Mouse (Mus musculus): Measurements from ENCODE around the gene Hist1h2br. TPM values are rescaled to one million over a fixed set of nuclear protein-coding genes. Genes with fewer than 3 reads are reported as not detected.

Hist1h2br gene
- total and polyA plus RNA-seq, 3 experiments = 4.2 to 2,083 (median 19.7) TPM

DNA sequence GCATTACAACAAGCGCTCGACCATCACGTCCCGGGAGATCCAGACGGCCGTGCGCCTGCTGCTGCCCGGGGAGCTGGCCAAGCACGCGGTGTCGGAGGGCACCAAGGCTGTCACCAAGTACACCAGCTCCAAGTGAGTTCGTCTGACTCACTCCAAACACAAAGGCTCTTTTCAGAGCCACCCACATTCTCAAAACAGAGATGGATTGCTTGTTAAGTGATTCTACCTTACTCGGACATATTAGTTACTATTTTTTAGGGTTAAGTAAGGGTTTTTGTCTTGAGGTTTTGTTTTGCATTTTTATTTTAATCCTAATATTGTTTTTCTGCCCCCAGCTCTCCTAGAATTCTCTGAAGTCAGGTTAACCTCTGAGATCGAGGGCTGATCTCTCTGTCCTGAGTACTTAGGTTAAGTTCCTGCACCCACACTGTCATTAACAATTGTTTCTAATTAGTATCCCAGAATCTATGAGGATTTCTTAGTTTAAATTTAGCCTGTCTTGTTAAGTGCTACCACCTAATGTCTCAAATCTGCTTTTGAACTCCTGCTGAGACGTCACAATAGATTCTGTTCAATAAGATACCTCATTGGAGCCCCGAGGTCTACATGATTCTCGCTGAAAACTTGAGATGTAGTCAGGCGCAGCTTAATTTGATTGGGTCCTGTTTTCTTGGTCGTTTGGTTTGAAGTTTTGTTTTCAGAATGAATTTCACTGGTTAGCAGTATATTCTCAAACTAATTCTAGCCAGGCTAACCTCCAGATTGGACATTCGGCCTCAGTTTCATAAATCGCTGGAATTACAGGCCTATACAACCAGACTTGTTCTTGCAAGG is 45.6 kb upstream of the Hist1h2br start:
- Histone ChIP-seq H3K9ac (ENCODE audit: insufficient read depth, low read depth) (peak overlapping the region; percentile 69), H3K79me2 (replicated peaks; ENCODE audit: control insufficient read depth, extremely low read depth, insufficient read depth, poor library complexity, severe bottlenecking) (no peaks in the 10 kb centered on the region), H3K9me3 (replicated peaks; ENCODE audit: low read length) (no peaks in the 10 kb centered on the region), H3K36me3 (replicated peaks in 1 of 2; ENCODE audit: control insufficient read depth in 1 of 2, insufficient read depth in 1 of 2, low read length in 1 of 2) (no peaks in the 10 kb centered on the region), H3K27me3 (replicated peaks) (no peaks in the 10 kb centered on the region), H3K4me1 (ENCODE audit: control insufficient read depth in 1 of 2, insufficient read depth in 2 of 2) (peaks cover 0 to 33% of the 10 kb centered on the region in 2 experiments; a peak in 3 of 4 replicates), H3K4me3 (replicated peaks in 1 of 3; ENCODE audit: low read depth in 2 of 3, low read length in 2 of 3, poor library complexity in 1 of 3) (peak overlapping the region in 1 of 3 experiments; percentile 13), H3K4me2 (ENCODE audit: insufficient read depth, low read depth, poor library complexity, severe bottlenecking) (peak overlapping the region; percentile 88), H3K27ac (ENCODE audit: insufficient read depth, low read depth) (peak overlapping the region; percentile 91)
- in situ Hi-C loops (cut with MboI; ENCODE audit: low pct_ligation_motif_present, low pct_unique_long_range_greater_than_20kb, low sequenced_read_pairs) (no loop called here), dilution Hi-C loops (cut with MboI; ENCODE audit: extremely low pct_ligation_motif_present, extremely low pct_unique_long_range_greater_than_20kb, low sequenced_read_pairs) (no loop called here)
- TF ChIP-seq JUN (IDR thresholded peaks at IDR 0.05; ENCODE audit: insufficient read depth, low read depth, low read length) (no peak), UBTF (IDR thresholded peaks at IDR 0.05; ENCODE audit: low read depth, low read length) (peak; percentile 79; the same call in 1 of the 2 replicates), JUND (conservative IDR thresholded peaks at IDR 0.05; ENCODE audit: low read depth, low read length) (no peak; the same call in 1 of the 2 replicates), CHD1 (IDR thresholded peaks at IDR 0.05; ENCODE audit: low read depth, low read length) (peak; percentile 93), CHD2 (IDR thresholded peaks at IDR 0.05; ENCODE audit: low read length) (no peak), POLR2A (IDR thresholded peaks at IDR 0.05; ENCODE audit: low read depth, low read length) (peak; percentile 65), ZMIZ1 (IDR thresholded peaks at IDR 0.05; ENCODE audit: low read depth, low read length) (peak; percentile 42; the same call in 1 of the 2 replicates), MYC (IDR thresholded peaks at IDR 0.05; ENCODE audit: low read depth, low read length) (peak; percentile 25; the same call in 1 of the 2 replicates), MXI1 (IDR thresholded peaks at IDR 0.05; ENCODE audit: low read depth, low read length) (0 out of 2 replicates have a peak, but pooled peaks have one; percentile 10), NRF1 (IDR thresholded peaks at IDR 0.05; ENCODE audit: low read depth, low read length) (peak; percentile 7; the same call in 1 of the 2 replicates), NELFE (IDR thresholded peaks at IDR 0.05; ENCODE audit: low read depth, low read length) (peak; percentile 58; the same call in 1 of the 2 replicates), MAX (IDR thresholded peaks at IDR 0.05; ENCODE audit: low read length) (peak; percentile 7; the same call in 1 of the 2 replicates)
- DNase-seq (ENCODE audit: extremely low read depth) = peak; percentile 74

DNA sequence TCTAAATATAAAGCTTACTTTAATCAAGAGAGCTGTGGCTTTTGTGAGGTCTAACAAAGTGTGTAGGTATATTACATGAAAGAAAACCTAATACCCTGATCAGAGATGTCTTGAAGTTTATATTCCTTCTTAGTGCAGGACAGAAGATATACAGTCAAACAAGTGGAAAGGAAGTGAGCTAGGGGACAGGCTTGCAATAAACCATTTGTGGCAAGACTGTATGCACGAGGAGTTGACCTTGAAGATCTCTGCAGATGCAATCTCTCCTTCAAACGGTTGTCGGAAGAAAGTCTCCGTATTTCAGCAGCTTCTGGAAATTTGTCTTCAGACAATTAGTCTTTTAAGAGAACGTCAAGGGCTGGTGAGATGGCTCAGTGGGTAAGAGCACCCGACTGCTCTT is 43.6 kb upstream of the Hist1h2br start:
- in situ Hi-C loops (cut with MboI; ENCODE audit: low pct_ligation_motif_present, low pct_unique_long_range_greater_than_20kb, low sequenced_read_pairs) = no loop called here
- dilution Hi-C loops (cut with MboI; ENCODE audit: extremely low pct_ligation_motif_present, extremely low pct_unique_long_range_greater_than_20kb, low sequenced_read_pairs) = no loop called here
- Histone ChIP-seq H3K4me3 (replicated peaks in 1 of 3; ENCODE audit: low read depth in 2 of 3, low read length in 2 of 3, poor library complexity in 1 of 3) (no peak overlapping the region), H3K27me3 (replicated peaks) (no peaks in the 10 kb centered on the region), H3K4me2 (ENCODE audit: insufficient read depth, low read depth, poor library complexity, severe bottlenecking) (no peak overlapping the region), H3K9me3 (replicated peaks; ENCODE audit: low read length) (no peaks in the 10 kb centered on the region), H3K79me2 (replicated peaks; ENCODE audit: control insufficient read depth, extremely low read depth, insufficient read depth, poor library complexity, severe bottlenecking) (no peaks in the 10 kb centered on the region), H3K27ac (ENCODE audit: insufficient read depth, low read depth) (no peak overlapping the region), H3K36me3 (replicated peaks in 1 of 2; ENCODE audit: control insufficient read depth in 1 of 2, insufficient read depth in 1 of 2, low read length in 1 of 2) (no peaks in the 10 kb centered on the region), H3K9ac (ENCODE audit: insufficient read depth, low read depth) (no peak overlapping the region), H3K4me1 (ENCODE audit: control insufficient read depth in 1 of 2, insufficient read depth in 2 of 2) (peaks cover 0 to 21% of the 10 kb centered on the region in 2 experiments; a peak in 2 of 4 replicates)
- TF ChIP-seq RAD21 (IDR thresholded peaks at IDR 0.05; ENCODE audit: low read depth, low read length) = no peak
- TF ChIP-seq MYC (IDR thresholded peaks at IDR 0.05; ENCODE audit: low read depth, low read length) = no peak
- no peak for TF ChIP-seq CTCF (conservative IDR thresholded peaks at IDR 0.05 in 1 of 2, IDR thresholded peaks at IDR 0.05 in 1 of 2; ENCODE audit: low read depth in 2 of 2, low read length in 2 of 2)
- no peak for TF ChIP-seq MEF2A (IDR thresholded peaks at IDR 0.05; ENCODE audit: borderline replicate concordance, low read depth, low read length)
- TF ChIP-seq TBP (conservative IDR thresholded peaks at IDR 0.05; ENCODE audit: low read depth, low read length) = no peak
- no peak for TF ChIP-seq KAT2A (IDR thresholded peaks at IDR 0.05; ENCODE audit: insufficient replicate concordance, low read length)
- TF ChIP-seq SIN3A (IDR thresholded peaks at IDR 0.05; ENCODE audit: low read length) = no peak
- TF ChIP-seq HCFC1 (IDR thresholded peaks at IDR 0.05; ENCODE audit: low read depth, low read length) = no peak
- TF ChIP-seq BHLHE40 (IDR thresholded peaks at IDR 0.05; ENCODE audit: low read depth, low read length) = no peak
- no peak for TF ChIP-seq USF1 (IDR thresholded peaks at IDR 0.05; ENCODE audit: low read depth, low read length)
- no peak for TF ChIP-seq MXI1 (IDR thresholded peaks at IDR 0.05; ENCODE audit: low read depth, low read length)
- no peak for TF ChIP-seq E2F4 (IDR thresholded peaks at IDR 0.05; ENCODE audit: insufficient replicate concordance, low read depth, low read length)
- DNase-seq (ENCODE audit: extremely low read depth) = no peak
